Mouse (Mus musculus) forebrain, embryonic 13.5 days (tissue): ENCODE data around the gene Olfr419. TPM values are rescaled to one million over a fixed set of nuclear protein-coding genes. Genes with fewer than 3 reads are reported as not detected.

Experiments
- polyA plus RNA-seq: library from polyadenylated mRNA; unstranded; fragments of >200 nt; fragmentation: Nextera tagmentation; extraction: Ambion mirVana; gene quantifications from 2 replicates; pipeline ENCODE4 v1.2.1, GENCODE M21; 2015

The Olfr419 gene
- polyA plus RNA-seq, 1 experiment from 2014 or later: not detected

Other genes with a start within 250 kb of the Olfr419 start
- not detected in 2 replicates for gene Ifi205, start 220.3 kb downstream of the Olfr419 start, polyA plus RNA-seq
- gene Olfr433, start 211.4 kb downstream of the Olfr419 start, polyA plus RNA-seq: not detected in 2 replicates
- gene Olfr432, start 202.9 kb downstream of the Olfr419 start, polyA plus RNA-seq: not detected in 2 replicates
- not detected in 2 replicates for gene Olfr430, start 185.5 kb downstream of the Olfr419 start, polyA plus RNA-seq
- gene Olfr429, start 167.7 kb downstream of the Olfr419 start, polyA plus RNA-seq: not detected in 2 replicates
- gene Olfr427, start 155.2 kb downstream of the Olfr419 start, polyA plus RNA-seq: not detected in 2 replicates
- gene Olfr231, start 130.9 kb downstream of the Olfr419 start, polyA plus RNA-seq: not detected in 2 replicates
- not detected in 2 replicates for gene Olfr424, start 120.5 kb downstream of the Olfr419 start, polyA plus RNA-seq
- 0.04 TPM in 1 of 2 replicates, not detected in the other for gene Olfr420, start 96.4 kb downstream of the Olfr419 start, polyA plus RNA-seq
- gene Spta1, start 79.3 kb downstream of the Olfr419 start, polyA plus RNA-seq: 0.13 and 0.21 TPM in 2 replicates
- not detected in 2 replicates for gene Mptx1, start 78.5 kb upstream of the Olfr419 start, polyA plus RNA-seq
- not detected in 2 replicates for gene Olfr417, start 113.1 kb upstream of the Olfr419 start, polyA plus RNA-seq
- gene Olfr248, start 139.0 kb upstream of the Olfr419 start, polyA plus RNA-seq: not detected in 2 replicates
- not detected in 2 replicates for gene Olfr414, start 172.0 kb upstream of the Olfr419 start, polyA plus RNA-seq
- not detected in 2 replicates for gene Olfr220, start 190.0 kb upstream of the Olfr419 start, polyA plus RNA-seq
- gene Fmn2, start 249.8 kb upstream of the Olfr419 start, polyA plus RNA-seq: 7.1 and 7.3 TPM in 2 replicates